Mouse (Mus musculus) midbrain, embryonic 10.5 days (tissue): ENCODE measurements around the gene Pla2g6. TPM values are rescaled to one million over a fixed set of nuclear protein-coding genes. Genes with fewer than 3 reads are reported as not detected.

Source experiments
- DNase-seq: peaks from one replicate; pipeline ENCODE4 v3.0.0-alpha.2; 2017; ENCODE audit warnings: low spot score
- H3K27ac ChIP-seq: fragments of 300-500 bp; sonication (generic); replicated peaks from 2 replicates; pipeline ENCODE4 v1.5.1; 2016; ENCODE audit warnings: mild to moderate bottlenecking
- H3K27me3 ChIP-seq: fragments of 300-500 bp; sonication (generic); 2 replicates; pipeline ENCODE4 v1.6.1; 2016; ENCODE audit warnings: low read depth, mild to moderate bottlenecking; ENCODE audit not compliant: poor library complexity, severe bottlenecking
- H3K36me3 ChIP-seq: fragments of 300-500 bp; sonication (generic); 2 replicates; pipeline ENCODE4 v1.6.1; 2016; ENCODE audit warnings: mild to moderate bottlenecking, moderate library complexity
- H3K4me1 ChIP-seq: fragments of 300-500 bp; sonication (generic); 2 replicates; pipeline ENCODE4 v1.6.1; 2016
- H3K4me3 ChIP-seq: fragments of 300-500 bp; sonication (generic); 2 replicates; pipeline ENCODE4 v1.5.1; 2016; ENCODE audit warnings: mild to moderate bottlenecking, moderate library complexity
- H3K9me3 ChIP-seq: fragments of 300-500 bp; sonication (generic); replicated peaks from 2 replicates; pipeline ENCODE4 v1.6.1; 2016; ENCODE audit warnings: mild to moderate bottlenecking
- WGBS: fragments of 180-500 bp; shearing (Covaris S2); methylation state at CpG from one replicate; pipeline ENCODE4 v1.1.7; 2016; 5-methylcytosine and 5-hydroxymethylcytosine counted together
- polyA plus RNA-seq: library from polyadenylated mRNA; unstranded; fragments of >200 nt; fragmentation: Nextera tagmentation; extraction: Ambion mirVana; gene quantifications from 2 replicates; pipeline ENCODE4 v1.2.1, GENCODE M21; 2016

Pla2g6 gene
- polyA plus RNA-seq, 1 experiment from 2014 or later = 20.4 TPM

DNA sequence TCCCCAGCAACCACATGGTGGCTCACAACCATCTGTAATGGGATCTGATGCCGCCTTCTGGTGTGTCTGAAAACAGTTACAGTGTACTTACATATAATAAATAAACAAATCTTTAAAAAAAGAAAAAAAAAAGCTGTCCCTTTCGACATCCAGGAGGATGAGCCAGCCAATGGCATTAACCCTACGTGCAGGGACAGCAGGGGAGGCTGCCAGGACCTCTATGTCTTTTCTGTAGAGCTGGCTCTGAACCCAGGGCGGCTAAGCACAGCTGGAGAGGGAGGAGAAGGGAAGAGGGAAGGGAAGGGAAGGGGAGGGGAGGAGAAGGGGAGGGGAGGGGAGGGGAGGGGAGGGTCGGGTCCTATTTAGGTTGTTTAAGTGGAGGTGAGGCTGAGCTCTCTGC, 23.4 kb downstream of the Pla2g6 start:
- no peak for DNase-seq
- Histone ChIP-seq H3K27ac (no peak overlapping the region), H3K27me3 (no peaks in the 10 kb centered on the region), H3K36me3 (peaks cover 47% of the 10 kb centered on the region), H3K9me3 (no peaks in the 10 kb centered on the region), H3K4me1 (peaks cover 6% of the 10 kb centered on the region; the same call in 1 of the 2 replicates), H3K4me3 (no peak overlapping the region)
- WGBS = 63% methylated on average over 4 of the region's 5 CpGs

DNA sequence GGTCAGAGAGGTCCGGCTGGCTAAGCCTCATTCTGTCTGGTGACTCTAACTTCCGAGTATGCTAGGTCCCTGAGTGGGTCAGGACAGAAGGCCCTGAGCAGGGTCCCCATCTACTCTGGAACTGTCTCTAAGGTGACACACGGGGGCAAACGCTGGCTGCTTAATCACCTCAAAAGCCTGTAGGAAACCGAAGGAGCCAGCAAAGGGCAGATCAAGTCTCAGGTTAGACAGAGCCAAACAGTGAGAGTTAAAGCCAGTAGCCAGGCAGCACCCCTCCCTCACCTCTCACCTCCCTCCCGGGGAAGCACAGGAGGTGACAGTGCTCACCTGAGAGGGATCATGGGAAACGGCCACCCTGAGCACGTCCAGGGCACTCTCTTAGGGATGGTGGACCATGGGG, 24.5 kb downstream of the Pla2g6 start:
- H3K36me3 ChIP-seq = peaks cover 46% of the 10 kb centered on the region
- WGBS = 87% methylated on average over 8 of the region's 8 CpGs

DNA sequence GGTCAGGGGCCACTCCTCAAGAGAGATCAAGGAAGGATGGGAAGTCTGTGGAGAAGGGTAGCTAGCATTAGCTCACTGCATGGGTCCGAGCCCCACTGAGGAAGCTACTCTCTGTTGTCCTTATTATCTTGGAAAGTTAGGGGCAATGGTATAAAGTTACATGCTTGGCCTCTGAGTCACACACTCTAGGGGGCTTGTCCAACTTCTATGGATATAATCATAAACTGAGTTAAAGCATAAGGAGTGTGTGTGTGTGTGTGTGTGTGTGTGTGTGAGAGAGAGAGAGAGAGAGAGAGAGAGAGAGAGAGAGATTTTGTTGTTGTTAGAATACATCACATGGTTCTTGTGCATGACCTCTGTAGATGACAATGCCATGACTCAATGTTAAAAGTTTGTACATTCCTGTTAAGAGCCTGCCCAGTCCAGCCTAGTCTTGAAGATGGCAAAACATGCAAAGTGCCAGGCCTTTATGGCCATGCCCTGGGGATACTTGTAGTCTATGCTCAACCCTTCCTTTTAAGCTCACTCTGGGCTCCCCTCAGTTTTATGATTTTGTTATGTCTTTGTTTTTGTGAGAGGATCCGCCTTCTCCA, 28.5 kb downstream of the Pla2g6 start:
- Histone ChIP-seq H3K9me3 (no peaks in the 10 kb centered on the region), H3K36me3 (peaks cover 16% of the 10 kb centered on the region), H3K4me1 (peaks cover 6% of the 10 kb centered on the region; the same call in 1 of the 2 replicates), H3K27ac (no peak overlapping the region), H3K4me3 (no peak overlapping the region), H3K27me3 (no peaks in the 10 kb centered on the region)
- no peak for DNase-seq
- WGBS = 73% methylated on average over 2 of the region's 2 CpGs

More for the DNA sequence above, 24.5 kb downstream of the Pla2g6 start:
- Histone ChIP-seq H3K27me3 (no peaks in the 10 kb centered on the region), H3K9me3 (no peaks in the 10 kb centered on the region), H3K4me3 (no peak overlapping the region), H3K27ac (no peak overlapping the region), H3K4me1 (peaks cover 12% of the 10 kb centered on the region; the same call in 1 of the 2 replicates)
- DNase-seq = no peak

DNA sequence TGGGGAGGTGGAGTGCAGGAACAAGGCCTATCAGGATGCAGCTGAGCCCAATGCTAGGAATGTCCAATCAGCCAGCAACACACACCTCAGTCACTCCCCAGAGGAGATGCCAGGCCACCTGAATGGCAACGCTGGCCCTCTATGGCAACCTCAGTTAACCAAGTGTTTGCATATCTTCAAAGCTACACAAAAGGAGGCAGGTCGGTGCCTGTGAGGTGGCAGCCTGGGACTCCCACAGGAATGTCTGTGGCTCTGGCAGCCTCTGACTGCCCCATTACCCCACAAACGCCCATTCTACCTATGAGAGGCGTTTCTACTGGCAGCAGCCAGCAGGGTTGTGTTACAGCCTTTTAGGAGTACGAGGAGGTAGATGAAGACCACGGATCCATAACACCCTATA, 29.6 kb downstream of the Pla2g6 start:
- peaks cover 16% of the 10 kb centered on the region for H3K36me3 ChIP-seq
- 94% methylated on average over 6 of the region's 6 CpGs for WGBS
- H3K27me3 ChIP-seq = no peaks in the 10 kb centered on the region
- DNase-seq = no peak
- H3K4me3 ChIP-seq = no peak overlapping the region
- H3K9me3 ChIP-seq = no peaks in the 10 kb centered on the region
- H3K4me1 ChIP-seq = peaks cover 6% of the 10 kb centered on the region; the same call in 1 of the 2 replicates
- no peak overlapping the region for H3K27ac ChIP-seq

DNA sequence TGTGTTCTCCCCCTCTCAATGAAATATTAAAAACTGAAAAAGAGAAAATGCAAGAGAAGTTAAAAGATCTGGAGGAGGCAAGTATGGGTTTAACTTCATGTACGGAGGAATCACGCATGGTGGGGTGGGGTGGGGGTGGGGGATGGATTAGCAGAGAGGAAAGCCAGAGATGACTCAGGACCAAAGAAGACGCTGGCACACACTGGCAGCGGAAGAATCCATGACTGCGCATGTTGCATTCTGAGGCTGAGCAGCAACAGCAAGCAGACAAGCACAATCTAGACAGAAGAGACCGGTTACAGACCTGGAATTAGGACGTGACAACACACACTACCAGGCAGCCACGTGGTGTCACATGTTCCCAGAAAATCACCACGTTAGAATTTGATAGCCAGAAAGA, 35.4 kb downstream of the Pla2g6 start:
- 88% methylated on average over 9 of the region's 9 CpGs for WGBS
- H3K4me3 ChIP-seq = no peak overlapping the region
- peaks cover 14% of the 10 kb centered on the region for H3K36me3 ChIP-seq
- H3K9me3 ChIP-seq = no peaks in the 10 kb centered on the region
- no peak overlapping the region for H3K27ac ChIP-seq
- no peaks in the 10 kb centered on the region for H3K4me1 ChIP-seq
- H3K27me3 ChIP-seq = no peaks in the 10 kb centered on the region
- DNase-seq = no peak

DNA sequence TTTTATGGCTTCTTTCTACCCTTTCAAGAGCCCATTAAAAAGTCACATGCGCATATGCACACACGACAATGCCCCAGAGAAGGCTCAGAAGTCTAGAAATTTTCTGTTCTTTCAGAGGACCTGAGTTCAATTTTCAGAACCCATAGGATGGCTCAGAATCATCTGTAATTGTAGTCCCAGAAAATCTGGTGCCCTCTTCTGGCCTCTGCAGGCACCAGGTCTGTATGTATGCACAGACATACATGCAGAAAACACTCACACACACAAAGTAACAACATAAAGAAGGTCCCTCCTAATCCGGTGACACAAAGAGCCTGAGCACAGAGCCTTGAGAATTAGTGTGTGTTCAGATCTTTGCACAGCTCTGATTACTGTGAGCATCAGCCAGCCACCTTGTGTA, 37.9 kb downstream of the Pla2g6 start:
- no peak overlapping the region for H3K4me3 ChIP-seq
- H3K36me3 ChIP-seq = peaks cover 30% of the 10 kb centered on the region
- H3K4me1 ChIP-seq = no peaks in the 10 kb centered on the region
- H3K27me3 ChIP-seq = no peaks in the 10 kb centered on the region
- DNase-seq = no peak
- H3K27ac ChIP-seq = no peak overlapping the region
- no peaks in the 10 kb centered on the region for H3K9me3 ChIP-seq
- WGBS = 85% methylated on average over 3 of the region's 3 CpGs

DNA sequence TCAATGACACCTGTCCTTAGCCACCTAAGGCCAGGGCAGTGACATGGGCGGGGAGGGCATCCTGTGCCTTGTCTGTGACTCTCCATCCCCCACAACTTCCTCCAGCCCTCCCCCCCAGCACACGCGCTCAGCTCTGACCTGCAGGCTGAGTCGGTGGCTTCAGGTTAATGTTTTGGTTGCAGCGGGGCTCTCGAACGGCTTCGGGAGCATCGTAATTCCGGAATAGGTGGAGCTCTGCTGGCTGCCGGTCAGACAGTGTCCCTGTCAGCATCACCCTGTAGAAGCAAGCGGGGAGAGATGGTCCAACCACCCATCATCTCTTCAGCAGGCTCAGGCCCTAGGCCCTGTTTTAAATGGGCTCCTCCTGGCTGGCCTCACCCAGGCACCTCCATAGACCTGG, 38.7 kb downstream of the Pla2g6 start:
- peaks cover 30% of the 10 kb centered on the region for H3K36me3 ChIP-seq
- 90% methylated on average over 12 of the region's 12 CpGs for WGBS
- no peak for DNase-seq
- H3K4me1 ChIP-seq = no peaks in the 10 kb centered on the region
- H3K27ac ChIP-seq = no peak overlapping the region
- H3K9me3 ChIP-seq = no peaks in the 10 kb centered on the region
- no peaks in the 10 kb centered on the region for H3K27me3 ChIP-seq
- no peak overlapping the region for H3K4me3 ChIP-seq

- H3K27ac ChIP-seq = no peak overlapping the region
- WGBS = 94% methylated on average over 3 of the region's 3 CpGs
These were observed 39.8 kb downstream of the Pla2g6 start for GRCm38 (mm10) chr15:79288387-79288786.

DNA sequence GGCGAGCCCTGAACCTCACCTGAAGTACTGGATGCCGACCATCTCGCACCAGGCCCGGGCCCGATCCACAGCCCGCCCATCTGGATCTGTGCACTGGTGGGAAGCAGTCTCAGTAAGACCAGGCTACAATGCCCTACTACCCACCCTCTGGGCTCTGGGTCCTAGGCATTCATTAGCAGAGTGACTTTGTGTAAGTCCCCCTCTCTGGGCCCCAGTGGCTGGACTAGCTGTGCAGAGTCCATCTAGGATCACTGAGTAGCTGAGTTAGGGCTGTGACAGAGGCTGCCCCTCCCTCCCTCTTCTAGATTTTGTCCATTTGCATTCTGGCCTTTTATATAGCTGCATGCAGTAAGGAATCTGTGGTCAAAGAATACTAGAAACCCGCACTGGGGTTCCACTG, 41.1 kb downstream of the Pla2g6 start:
- no peaks in the 10 kb centered on the region for H3K4me1 ChIP-seq
- H3K27me3 ChIP-seq = no peaks in the 10 kb centered on the region
- 91% methylated on average over 7 of the region's 7 CpGs for WGBS
- no peak overlapping the region for H3K27ac ChIP-seq
- no peaks in the 10 kb centered on the region for H3K9me3 ChIP-seq
- no peak overlapping the region for H3K4me3 ChIP-seq
- peaks cover 30% of the 10 kb centered on the region for H3K36me3 ChIP-seq
- DNase-seq = no peak

More at GRCm38 (mm10) chr15:79288387-79288786, 39.8 kb downstream of the Pla2g6 start:
- DNase-seq = no peak
- no peaks in the 10 kb centered on the region for H3K4me1 ChIP-seq
- no peaks in the 10 kb centered on the region for H3K27me3 ChIP-seq
- no peaks in the 10 kb centered on the region for H3K9me3 ChIP-seq
- no peak overlapping the region for H3K4me3 ChIP-seq
- peaks cover 30% of the 10 kb centered on the region for H3K36me3 ChIP-seq

DNA sequence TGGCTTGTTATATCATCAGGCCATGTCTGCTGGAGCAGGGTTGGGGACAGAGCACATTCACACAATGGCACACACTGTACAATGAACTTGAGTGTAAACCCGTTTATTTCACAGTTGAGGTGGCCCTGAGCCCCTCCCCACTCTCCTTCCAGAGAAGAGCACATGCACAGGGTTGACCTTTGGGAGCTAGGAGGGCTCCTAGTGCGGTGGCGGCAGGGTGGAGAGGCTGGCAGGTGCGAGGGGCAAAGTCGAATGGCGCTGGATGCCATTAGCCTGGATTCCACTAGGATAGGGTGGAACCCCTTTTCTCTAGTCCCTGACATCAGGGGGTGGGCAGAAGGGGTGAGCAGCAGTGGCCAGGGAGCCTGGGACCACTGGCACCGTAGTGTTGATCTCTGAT, 42.0 kb downstream of the Pla2g6 start:
- H3K36me3 ChIP-seq = peaks cover 30% of the 10 kb centered on the region
- H3K9me3 ChIP-seq = no peaks in the 10 kb centered on the region
- H3K27ac ChIP-seq = no peak overlapping the region
- no peak for DNase-seq
- WGBS = 94% methylated on average over 7 of the region's 7 CpGs
- no peak overlapping the region for H3K4me3 ChIP-seq
- H3K27me3 ChIP-seq = no peaks in the 10 kb centered on the region
- peaks cover 3% of the 10 kb centered on the region; the same call in 1 of the 2 replicates for H3K4me1 ChIP-seq

DNA sequence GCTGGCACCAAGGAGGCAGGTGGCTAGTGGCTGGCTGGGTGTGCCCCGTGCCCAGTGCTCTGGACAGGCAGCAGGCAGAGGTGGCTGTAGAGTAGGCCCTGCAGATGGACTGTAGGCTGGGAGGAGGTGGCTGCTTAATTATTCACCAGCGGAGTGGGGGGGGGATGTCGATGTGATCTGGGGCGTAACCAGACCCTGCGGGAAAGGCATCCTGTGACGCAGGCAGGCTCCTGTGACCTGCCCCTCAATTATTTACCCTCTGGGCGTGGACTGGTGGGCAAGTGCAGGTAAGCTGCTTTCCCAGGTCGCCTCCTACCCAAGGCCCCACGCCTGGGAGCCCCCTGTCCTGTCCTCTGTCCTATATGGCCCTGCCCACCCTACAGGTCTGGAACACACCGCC, 42.8 kb downstream of the Pla2g6 start, which contains the start of gene Baiap2l2:
TSS of gene Baiap2l2 (minus strand) at position 139 of the 400 bp plus-strand sequence.
- peaks cover 5% of the 10 kb centered on the region; the same call in 1 of the 2 replicates for H3K4me1 ChIP-seq
- 72% methylated on average over 10 of the region's 10 CpGs for WGBS
- H3K27me3 ChIP-seq = no peaks in the 10 kb centered on the region

DNA sequence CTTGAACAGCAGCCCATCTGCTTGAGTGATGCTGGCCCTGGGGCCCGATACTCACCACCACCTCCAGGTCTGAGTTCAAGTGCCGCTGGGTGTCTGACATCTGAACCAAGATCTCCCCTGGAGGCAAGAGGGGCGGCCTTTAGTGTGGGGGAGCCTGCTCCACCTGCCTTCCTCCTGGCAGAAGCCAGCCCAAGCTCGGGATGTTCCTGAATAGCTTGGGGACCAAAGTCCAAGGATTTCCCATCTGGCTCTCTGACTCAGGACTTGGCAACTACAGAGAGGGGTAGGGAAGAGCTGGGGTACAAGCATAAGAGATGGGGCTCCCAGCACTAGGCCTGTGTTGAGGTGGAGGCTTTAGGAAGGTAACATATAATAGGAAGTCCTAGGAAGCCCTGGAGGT, 44.8 kb downstream of the Pla2g6 start:
- Histone ChIP-seq H3K36me3 (peaks cover 21% of the 10 kb centered on the region), H3K27ac (no peak overlapping the region), H3K4me3 (no peak overlapping the region), H3K4me1 (peaks cover 5% of the 10 kb centered on the region; the same call in 1 of the 2 replicates), H3K9me3 (0 out of 2 replicates have a peak, but pooled peaks cover 3% of the 10 kb centered on the region), H3K27me3 (no peaks in the 10 kb centered on the region)
- WGBS = 84% methylated on average over 4 of the region's 4 CpGs
- DNase-seq = no peak

More for the DNA sequence above, 42.8 kb downstream of the Pla2g6 start, which contains the start of gene Baiap2l2:
- H3K36me3 ChIP-seq = peaks cover 30% of the 10 kb centered on the region
- H3K9me3 ChIP-seq = no peaks in the 10 kb centered on the region
- H3K4me3 ChIP-seq = no peak within 1 kb of the TSS
- H3K27ac ChIP-seq = no peak within 1 kb of the TSS
- no peak for DNase-seq

GRCm38 (mm10) chr15:79282434-79282833, 45.8 kb downstream of the Pla2g6 start:
- Histone ChIP-seq H3K27me3 (no peaks in the 10 kb centered on the region), H3K36me3 (peaks cover 13% of the 10 kb centered on the region), H3K27ac (no peak overlapping the region), H3K9me3 (0 out of 2 replicates have a peak, but pooled peaks cover 3% of the 10 kb centered on the region), H3K4me1 (peaks cover 5% of the 10 kb centered on the region; the same call in 1 of the 2 replicates), H3K4me3 (no peak overlapping the region)
- no peak for DNase-seq
- WGBS = 80% methylated on average over 5 of the region's 5 CpGs
